Mouse (Mus musculus) central nervous system, embryonic 11.5 days (tissue): ENCODE measurements around the gene Rfc4. TPM values are rescaled to one million over a fixed set of nuclear protein-coding genes. Genes with fewer than 3 reads are reported as not detected.

Source experiments
- polyA plus RNA-seq: library from polyadenylated mRNA; depleted of rRNA; stranded (reverse); fragments of >200 nt; gene quantifications from 2 replicates; pipeline ENCODE4 v1.2.3, GENCODE M21; 2012; rRNA removed

The Rfc4 gene
- polyA plus RNA-seq = 19.5 and 22.9 TPM in 2 replicates

DNA sequence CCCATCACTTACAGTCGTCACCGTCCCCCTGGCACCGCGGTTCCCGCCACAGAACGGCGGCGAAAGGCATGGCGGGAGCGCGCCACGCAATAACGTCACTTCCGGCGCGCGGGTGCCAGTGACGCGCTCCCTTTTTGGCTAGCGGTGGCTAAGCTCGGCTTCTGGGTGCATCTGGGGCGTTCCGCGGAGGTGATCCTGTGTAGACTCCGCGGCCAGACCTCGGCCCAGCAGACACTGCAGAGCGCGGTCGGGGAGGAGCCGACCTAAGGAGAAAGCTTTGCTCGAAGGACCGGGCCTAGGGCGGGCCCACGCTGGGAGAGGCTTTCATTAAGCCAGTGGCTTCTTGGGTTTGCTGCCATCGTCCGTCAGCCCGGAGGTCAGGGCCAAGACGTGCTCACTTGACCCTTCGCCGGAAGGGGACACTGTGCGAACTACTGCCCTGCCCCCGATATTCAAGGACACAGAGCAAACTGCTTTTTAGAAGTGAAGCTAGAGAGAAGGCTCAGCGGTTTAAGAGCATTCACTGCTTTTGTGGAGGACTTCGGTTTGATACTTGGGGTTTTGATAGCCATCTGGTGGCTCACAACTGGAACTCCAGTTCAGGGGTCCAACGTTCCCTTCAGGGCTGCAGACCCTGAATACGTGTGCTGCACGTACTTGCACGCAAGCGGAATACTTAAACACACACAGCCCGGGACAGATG is at the start of gene Rfc4:
TSS of gene Rfc4 (minus strand) at position 65 of the 703 bp plus-strand sequence.

DNA sequence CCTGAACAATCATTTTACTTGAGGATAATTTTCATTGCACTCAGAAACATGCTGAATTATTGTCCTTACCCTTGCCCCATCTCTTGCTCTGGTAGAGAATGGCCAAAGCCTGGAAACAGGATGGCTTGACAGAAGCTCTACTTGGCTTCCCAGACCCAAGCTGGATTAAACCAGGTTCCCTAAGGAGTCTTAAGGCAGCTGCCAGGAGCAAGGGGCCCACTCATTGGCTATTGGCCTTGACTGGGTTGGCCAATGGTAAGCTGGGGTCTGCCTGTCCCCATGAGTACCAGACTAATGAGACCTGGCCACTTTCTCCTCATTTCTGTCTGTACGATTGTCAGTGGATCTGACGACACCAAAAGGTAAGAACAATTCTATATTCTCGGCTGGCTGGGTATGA is 18.7 kb upstream of the Rfc4 start, which contains the start of gene Adipoq:
TSS of gene Adipoq (plus strand) at position 257 of the 400 bp plus-strand sequence.

DNA sequence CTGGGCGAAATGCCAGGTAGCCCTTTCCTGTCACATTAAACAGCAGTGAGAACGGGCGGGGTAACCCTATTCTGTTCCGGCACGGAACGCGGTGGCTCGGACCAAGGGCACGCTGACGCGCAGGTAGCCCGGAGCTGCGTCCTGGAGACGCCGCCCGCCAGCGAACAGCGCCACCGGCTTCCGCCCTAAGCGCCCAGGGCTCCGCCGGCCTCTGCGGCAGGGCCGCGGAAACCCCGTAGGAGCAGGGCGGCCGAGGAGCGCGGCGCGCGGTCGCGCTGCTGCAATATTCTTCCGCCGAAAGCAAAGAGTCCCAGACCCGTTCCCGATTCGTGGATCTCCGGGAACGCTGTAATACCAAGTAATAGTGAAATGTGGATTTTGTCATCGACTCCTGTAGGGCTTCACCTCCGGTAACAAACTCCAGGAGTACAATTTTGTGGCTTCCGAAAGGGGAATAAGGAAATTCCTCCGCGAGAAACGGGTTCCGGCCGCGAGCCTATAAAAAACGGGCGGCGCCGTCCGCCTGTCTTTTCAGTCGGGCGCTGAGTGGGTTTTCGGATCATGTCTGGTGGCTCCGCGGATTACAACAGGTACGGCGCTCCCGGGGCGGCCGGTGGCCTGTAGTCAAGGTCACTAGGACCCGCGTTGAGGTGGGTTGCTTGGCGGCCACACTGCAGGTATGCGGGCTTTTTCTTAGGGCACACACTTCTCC is 20.1 kb downstream of the Rfc4 start, which contains the start of gene Eif4a2:
TSS of gene Eif4a2 (plus strand) at position 214 of the 712 bp plus-strand sequence.

Other genes with a start within 250 kb of the Rfc4 start
- gene Ahsg, start 236.5 kb downstream of the Rfc4 start, polyA plus RNA-seq = 4.4 and 8.3 TPM in 2 replicates
- gene Fetub, start 209.4 kb downstream of the Rfc4 start, polyA plus RNA-seq = not detected in 2 replicates
- gene Hrg, start 176.7 kb downstream of the Rfc4 start, polyA plus RNA-seq = 0.05 TPM in 1 of 2 replicates, not detected in the other
- gene Kng2, start 98.3 kb downstream of the Rfc4 start, polyA plus RNA-seq = 0.12 and 0.17 TPM in 2 replicates
- 2.2 and 4.1 TPM in 2 replicates for gene Kng1, start 69.9 kb downstream of the Rfc4 start, polyA plus RNA-seq
- 401 and 619 TPM in 2 replicates for gene Eif4a2, start 20.3 kb downstream of the Rfc4 start, polyA plus RNA-seq
- gene Adipoq, start 18.8 kb upstream of the Rfc4 start, polyA plus RNA-seq = 0.15 and 0.34 TPM in 2 replicates
- gene St6gal1, start 97.0 kb upstream of the Rfc4 start, polyA plus RNA-seq = 15.9 and 23.9 TPM in 2 replicates